Mouse (Mus musculus) small intestine, adult 2 months (tissue): ENCODE data around the gene Bcas1. TPM values are rescaled to one million over a fixed set of nuclear protein-coding genes. Genes with fewer than 3 reads are reported as not detected.

Experiments
- H3K27ac ChIP-seq: fragments of 200-500 bp; 2 replicates; pipeline ENCODE4 v1.5.1; 2012; ENCODE audit warnings: low read depth, low read length, control low read depth, inconsistent platforms; ENCODE audit not compliant: insufficient read depth
- H3K27me3 ChIP-seq: fragments of 200-500 bp; 2 replicates; pipeline ENCODE4 v1.6.1; 2012; ENCODE audit warnings: mild to moderate bottlenecking, moderate library complexity, low read length, inconsistent platforms; ENCODE audit not compliant: control insufficient read depth, insufficient read depth
- H3K36me3 ChIP-seq: fragments of 200-500 bp; 2 replicates; pipeline ENCODE4 v1.6.1; 2012; ENCODE audit warnings: mild to moderate bottlenecking, low read length, control low read depth, inconsistent platforms; ENCODE audit not compliant: control insufficient read depth, insufficient read depth
- H3K4me1 ChIP-seq: fragments of 200-500 bp; 2 replicates; pipeline ENCODE4 v1.6.1; 2012; ENCODE audit warnings: low read length, inconsistent platforms, mixed read lengths; ENCODE audit not compliant: control insufficient read depth, insufficient read depth, insufficient read length
- H3K4me3 ChIP-seq: fragments of 200-500 bp; 2 replicates; pipeline ENCODE4 v1.5.1; 2012; ENCODE audit warnings: low read depth, mild to moderate bottlenecking, control low read depth, inconsistent platforms, low read length, moderate library complexity
- CTCF ChIP-seq: fragments of 200-500 bp; IDR thresholded peaks from 2 replicates; pipeline ENCODE4 v1.5.1; 2012; ENCODE audit warnings: low read depth, mild to moderate bottlenecking, control low read depth, inconsistent platforms, low read length, moderate library complexity, mixed read lengths; ENCODE audit not compliant: insufficient replicate concordance, insufficient read length; ENCODE audit errors: extremely low read depth
- POLR2A ChIP-seq: fragments of 200-500 bp; IDR thresholded peaks from 2 replicates; pipeline ENCODE4 v1.6.1; 2012; ENCODE audit warnings: low read depth, mild to moderate bottlenecking, control low read depth, inconsistent platforms, low read length, moderate library complexity
- WGBS: fragments of 180-500 bp; shearing (Covaris S2); methylation state at CpG from one replicate; pipeline ENCODE4 v1.1.7; 2018; 5-methylcytosine and 5-hydroxymethylcytosine counted together
- polyA plus RNA-seq: library from polyadenylated mRNA; depleted of rRNA; stranded (reverse); fragments of >200 nt; gene quantifications from 2 replicates; pipeline ENCODE4 v1.2.3, GENCODE M21; 2012

Gene Bcas1
- polyA plus RNA-seq, 1 experiment, result 18.4 TPM

GRCm38 (mm10) chr2:170446843-170447383 lies 19.3 kb upstream of the Bcas1 start:
- Histone ChIP-seq H3K4me3 (no peak overlapping the region), H3K4me1 (no peaks in the 10 kb centered on the region), H3K36me3 (no peaks in the 10 kb centered on the region), H3K27me3 (no peaks in the 10 kb centered on the region), H3K27ac (peak overlapping the region; percentile 37)
- TF ChIP-seq CTCF, result no peak
- TF ChIP-seq POLR2A, result no peak
- 20% methylated on average over 5 of the region's 5 CpGs for WGBS

GRCm38 (mm10) chr2:170445861-170446260 lies 18.2 kb upstream of the Bcas1 start:
- no peak overlapping the region for H3K4me3 ChIP-seq
- H3K36me3 ChIP-seq, result no peaks in the 10 kb centered on the region
- WGBS, result 17% methylated on average over 5 of the region's 5 CpGs
- TF ChIP-seq POLR2A (no peak), CTCF (no peak)
- no peaks in the 10 kb centered on the region for H3K27me3 ChIP-seq
- H3K4me1 ChIP-seq, result no peaks in the 10 kb centered on the region
- H3K27ac ChIP-seq, result peak overlapping the region; percentile 7; the same call in 1 of the 2 replicates

- 69% methylated on average over 3 of the region's 3 CpGs for WGBS
- peak; percentile 20; the same call in 1 of the 2 replicates for TF ChIP-seq CTCF
- TF ChIP-seq POLR2A, result no peak
- no peaks in the 10 kb centered on the region for H3K4me1 ChIP-seq
- H3K27me3 ChIP-seq, result no peaks in the 10 kb centered on the region
- no peak overlapping the region for H3K27ac ChIP-seq
- no peaks in the 10 kb centered on the region for H3K36me3 ChIP-seq
- H3K4me3 ChIP-seq, result no peak overlapping the region
Measured at GRCm38 (mm10) chr2:170442535-170442934, 14.9 kb upstream of the Bcas1 start.

GRCm38 (mm10) chr2:170438782-170439181 lies 11.1 kb upstream of the Bcas1 start:
- TF ChIP-seq POLR2A, result no peak
- TF ChIP-seq CTCF, result no peak
- Histone ChIP-seq H3K27me3 (no peaks in the 10 kb centered on the region), H3K4me1 (no peaks in the 10 kb centered on the region), H3K27ac (no peak overlapping the region), H3K4me3 (no peak overlapping the region), H3K36me3 (no peaks in the 10 kb centered on the region)
- 58% methylated on average over 13 of the region's 13 CpGs for WGBS

GRCm38 (mm10) chr2:170436204-170436603 lies 8.6 kb upstream of the Bcas1 start:
- Histone ChIP-seq H3K4me3 (no peak overlapping the region), H3K27ac (no peak overlapping the region), H3K4me1 (no peaks in the 10 kb centered on the region), H3K27me3 (no peaks in the 10 kb centered on the region), H3K36me3 (no peaks in the 10 kb centered on the region)
- WGBS, result 67% methylated on average over 4 of the region's 4 CpGs
- TF ChIP-seq POLR2A (no peak), CTCF (no peak)

- Histone ChIP-seq H3K4me1 (no peaks in the 10 kb centered on the region), H3K27me3 (no peaks in the 10 kb centered on the region), H3K4me3 (no peak overlapping the region), H3K27ac (no peak overlapping the region), H3K36me3 (no peaks in the 10 kb centered on the region)
- TF ChIP-seq CTCF, result no peak
- WGBS, result 62% methylated on average over 6 of the region's 6 CpGs
Measured at GRCm38 (mm10) chr2:170432152-170432551, 4.5 kb upstream of the Bcas1 start.

GRCm38 (mm10) chr2:170428966-170429365 lies 1.3 kb upstream of the Bcas1 start:
- TF ChIP-seq POLR2A, result no peak
- no peak for TF ChIP-seq CTCF
- no peaks in the 10 kb centered on the region for H3K27me3 ChIP-seq
- H3K4me3 ChIP-seq, result no peak overlapping the region
- H3K27ac ChIP-seq, result no peak overlapping the region
- 25% methylated on average over 8 of the region's 8 CpGs for WGBS
- no peaks in the 10 kb centered on the region for H3K36me3 ChIP-seq
- H3K4me1 ChIP-seq, result no peaks in the 10 kb centered on the region
